Mouse (Mus musculus): Measurements from ENCODE around the gene Slc22a16.

DNA sequence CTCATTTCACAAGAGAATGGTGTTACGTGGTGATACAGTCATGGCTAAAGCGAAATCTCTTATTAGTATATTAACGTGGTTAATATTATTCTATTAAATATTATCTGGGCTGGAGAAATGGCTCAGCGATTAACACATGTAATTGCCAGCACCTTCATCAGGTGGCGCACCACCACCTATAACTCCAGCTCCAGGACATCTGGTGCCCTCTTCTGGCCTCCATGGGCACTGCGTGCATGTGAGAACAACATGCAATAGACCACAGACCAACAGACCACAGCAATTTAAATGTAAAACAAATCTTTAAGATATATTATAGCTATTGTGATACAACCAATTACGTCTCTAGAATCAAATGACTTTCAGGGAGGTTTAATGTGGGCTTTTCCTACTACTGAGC lies 59.0 kb downstream of the Slc22a16 start:
- TF ChIP-seq CTCF (IDR thresholded peaks at IDR 0.05; ENCODE audit: low read depth, low read length): peak; percentile 23; the same call in 1 of the 2 replicates
- no peak for TF ChIP-seq POLR2AphosphoS5 (IDR thresholded peaks at IDR 0.05; ENCODE audit: insufficient replicate concordance, low read depth, low read length)
- no peak for TF ChIP-seq GATA2 (IDR thresholded peaks at IDR 0.05; ENCODE audit: borderline replicate concordance, low read depth, low read length)
- TF ChIP-seq TAL1 (conservative IDR thresholded peaks at IDR 0.05; ENCODE audit: low read depth, low read length): no peak

Data from G1E (cell line).